Mouse (Mus musculus) lung, postnatal 0 days (tissue): ENCODE measurements around the gene Fars2.

Experiments
- CTCF ChIP-seq: IDR thresholded peaks from 2 replicates; pipeline ENCODE4 v1.5.1; 2016; ENCODE audit warnings: antibody characterized with exemption, mild to moderate bottlenecking
- EP300 ChIP-seq: IDR thresholded peaks from 2 replicates; pipeline ENCODE4 v1.6.1; 2016; ENCODE audit warnings: antibody characterized with exemption, mild to moderate bottlenecking, control low read depth

DNA sequence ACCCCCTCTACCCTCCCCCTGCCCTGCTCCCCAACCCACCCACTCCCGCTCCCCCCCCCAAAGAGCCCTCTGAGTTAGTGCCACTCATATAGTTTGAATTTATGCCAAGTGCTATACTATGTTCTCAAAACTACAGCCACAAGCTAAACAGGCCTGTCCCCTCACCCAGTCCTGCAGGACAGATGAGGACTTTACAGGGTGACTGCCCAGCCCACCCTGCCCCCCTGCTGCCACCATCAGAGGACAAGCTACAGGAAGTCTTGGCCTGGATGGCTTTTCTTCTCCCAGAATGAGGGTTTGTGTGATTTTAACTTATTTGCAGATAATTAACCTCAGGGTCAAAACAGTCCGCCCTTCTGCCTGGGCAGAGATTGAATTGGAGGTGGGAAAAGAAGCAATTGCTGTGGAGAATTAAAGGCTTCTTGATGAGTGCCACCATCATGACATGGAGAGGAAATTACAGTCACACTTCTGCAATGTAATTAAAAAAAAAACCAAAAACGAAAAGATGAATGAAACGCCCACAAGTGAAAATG, 383.2 kb downstream of the Fars2 start:
- TF ChIP-seq CTCF (no peak), EP300 (no peak)
